Mouse (Mus musculus) fibroblast of lung, adult 2 months (primary cell): ENCODE measurements around the gene Vmn1r69.

Source experiments
- DNase-seq: peaks from one replicate; pipeline ENCODE4 v3.0.0-alpha.2; 2011; ENCODE audit warnings: low read depth

Gene Vmn1r69

DNA sequence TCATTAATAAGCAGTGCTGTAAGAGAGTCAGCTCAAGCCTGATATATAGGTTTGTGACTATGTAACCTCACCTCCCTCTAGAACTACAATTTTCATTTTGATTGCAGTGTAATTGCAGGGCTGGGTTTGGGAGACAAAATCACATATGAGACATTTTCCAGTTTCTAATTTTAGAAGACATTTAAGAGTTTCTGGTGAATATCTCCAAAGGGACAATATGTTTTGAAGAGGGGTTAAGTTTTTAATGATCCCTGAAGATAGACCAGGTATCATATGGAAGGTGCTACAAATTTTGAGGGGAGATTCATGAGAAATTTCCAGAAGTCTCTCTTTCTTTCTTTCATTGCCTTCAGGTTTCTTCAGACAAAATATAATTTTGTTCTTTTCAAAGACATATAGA lies at the start of gene Vmn1r69:
Vmn1r69 (minus strand) TSS at position 101 of the 400 bp plus-strand sequence.
- DNase-seq: no peak

DNA sequence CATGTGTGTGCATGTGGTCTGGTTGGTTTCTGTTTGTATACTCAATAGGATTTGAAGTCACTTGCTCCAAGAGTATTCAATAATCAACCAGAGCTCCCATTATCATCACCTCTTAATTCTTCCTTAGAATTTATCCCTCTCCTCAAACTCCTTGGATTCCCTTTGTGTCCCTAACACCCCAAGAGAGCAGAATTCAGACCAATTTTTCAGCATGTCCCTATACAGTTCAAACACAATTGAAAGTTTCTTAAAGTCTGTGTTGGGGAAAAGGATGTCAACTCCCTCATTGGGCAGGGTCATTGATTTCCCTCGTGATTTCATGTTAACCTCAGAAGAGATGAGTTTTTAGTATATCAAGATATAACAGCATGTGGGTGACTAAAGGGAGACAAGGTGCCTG lies 17.8 kb upstream of the Vmn1r69 start, which contains the start of gene Vmn1r70:
Vmn1r70 (plus strand) TSS at position 301 of the 400 bp plus-strand sequence.
- no peak for DNase-seq

DNA sequence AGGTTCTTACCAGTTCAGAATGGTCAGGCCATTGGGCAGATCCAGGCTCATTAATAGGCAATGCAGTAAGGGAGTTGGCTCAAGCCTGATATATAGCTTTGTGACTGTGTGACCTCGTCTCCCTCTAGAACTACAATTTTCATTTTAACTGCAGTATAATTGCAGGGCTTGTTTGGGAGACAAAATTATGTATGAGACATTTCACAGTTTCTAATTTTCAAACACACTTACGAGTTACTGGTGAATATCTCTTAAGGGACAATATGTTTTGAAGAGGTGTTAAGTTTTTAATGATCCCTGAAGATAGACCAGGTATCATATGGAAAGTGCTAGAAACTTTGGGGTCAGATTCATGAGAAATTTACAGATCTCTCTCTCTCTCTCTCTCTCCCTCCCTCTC lies 55.1 kb downstream of the Vmn1r69 start, which contains the start of gene Vmn1r68:
Vmn1r68 (minus strand) TSS at position 101 of the 400 bp plus-strand sequence.
- DNase-seq: no peak
